Mouse (Mus musculus): ENCODE measurements around the gene Med1.

Gene Med1

DNA sequence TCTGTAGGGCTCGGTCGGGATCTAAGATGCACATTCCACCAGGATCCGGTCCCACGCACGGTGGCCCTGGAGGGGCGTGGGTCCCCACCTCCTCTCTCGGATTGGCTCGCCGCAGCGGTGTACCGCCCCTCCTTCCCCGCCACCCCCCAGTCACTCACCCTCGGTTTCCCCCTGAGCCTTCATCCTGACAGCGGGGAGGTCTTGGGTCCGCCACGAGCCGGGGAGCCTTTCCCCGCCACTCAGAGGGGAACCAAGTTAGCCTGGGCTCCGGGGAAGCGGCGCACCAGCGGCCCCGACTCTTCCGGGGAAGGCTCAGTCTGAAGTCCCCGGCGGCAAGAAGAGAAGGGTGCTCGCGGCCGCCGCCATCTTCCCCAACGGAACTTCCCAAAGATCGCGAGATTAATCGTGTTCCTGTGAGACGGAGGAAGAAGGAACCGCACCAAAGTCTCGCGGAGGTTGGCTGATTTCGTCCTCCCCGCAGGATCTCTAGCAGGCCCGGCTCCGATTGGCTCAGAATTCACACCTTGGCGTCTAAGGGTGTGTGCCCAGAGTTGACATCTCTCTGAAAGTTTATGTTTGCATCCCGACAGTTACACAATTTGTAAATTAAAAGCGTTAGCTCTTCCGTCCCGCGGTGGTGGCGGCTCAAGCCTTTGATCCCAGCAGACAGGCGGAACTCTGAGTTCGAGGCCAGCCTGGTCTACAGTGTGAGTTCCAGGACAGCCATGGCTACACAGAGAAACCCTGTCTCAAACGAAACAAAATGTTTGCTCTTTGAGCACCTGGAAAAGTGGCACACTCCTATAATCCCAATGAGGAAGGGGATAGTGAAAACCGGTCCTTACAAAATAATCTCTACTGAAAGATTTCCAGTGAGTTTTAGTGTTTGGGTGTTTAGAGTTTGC is at the start of gene Med1:
Gene Med1, minus strand, starts transcription at position 393 of the 905 bp plus-strand sequence.
- DNase-seq, result peak; percentile 99

GRCm38 (mm10) chr11:98238995-98239394 is 45.9 kb upstream of the Med1 start:
- DNase-seq, result no peak

- no peak for DNase-seq
These were observed 45.3 kb upstream of the Med1 start for GRCm38 (mm10) chr11:98238416-98238815.

DNA sequence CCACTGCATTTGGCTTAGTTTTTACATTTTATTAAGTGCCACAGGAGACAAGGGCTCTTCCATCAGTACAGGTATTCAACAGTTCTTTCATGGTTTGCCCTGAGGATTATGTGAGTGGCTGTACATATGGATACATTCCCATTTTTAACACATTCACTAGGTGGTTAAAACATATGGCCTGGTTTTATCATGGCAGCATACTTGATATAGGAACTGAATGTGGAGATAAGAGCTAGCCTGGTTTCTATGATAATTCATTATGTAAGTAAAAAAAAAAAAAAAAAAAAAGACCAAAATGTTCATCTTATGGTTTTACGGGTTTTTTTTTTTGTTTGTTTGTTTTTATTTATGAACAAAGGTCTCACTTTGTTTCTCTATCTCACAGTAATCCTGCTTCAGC is 33.3 kb upstream of the Med1 start:
- DNase-seq, result no peak

GRCm38 (mm10) chr11:98213311-98213710 is 20.2 kb upstream of the Med1 start:
- DNase-seq, result no peak

- DNase-seq, result peak; percentile 23
These were observed 16.6 kb upstream of the Med1 start for GRCm38 (mm10) chr11:98209661-98210060.

- DNase-seq, result peak; percentile 75
These were observed 13.2 kb upstream of the Med1 start for GRCm38 (mm10) chr11:98206281-98206680.

DNA sequence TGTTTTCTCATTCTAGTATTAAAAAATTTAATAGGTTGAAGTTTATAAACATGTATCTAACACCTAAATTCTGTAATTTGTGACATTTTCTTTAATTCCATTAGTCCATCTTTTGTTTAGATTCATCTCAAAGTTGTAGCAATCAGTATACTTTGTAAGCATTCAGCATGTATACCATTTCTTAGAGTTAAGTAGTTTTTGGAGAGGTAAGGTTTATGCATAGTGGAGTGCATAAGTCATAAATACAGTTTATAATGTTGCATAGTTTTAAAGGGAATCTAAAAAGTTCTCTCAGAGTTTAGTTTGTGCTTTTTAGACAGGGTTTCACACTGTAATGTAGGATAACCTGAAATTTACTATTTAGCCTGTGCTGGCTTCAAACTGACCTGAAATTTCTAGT is 12.4 kb upstream of the Med1 start:
- no peak for DNase-seq

DNA sequence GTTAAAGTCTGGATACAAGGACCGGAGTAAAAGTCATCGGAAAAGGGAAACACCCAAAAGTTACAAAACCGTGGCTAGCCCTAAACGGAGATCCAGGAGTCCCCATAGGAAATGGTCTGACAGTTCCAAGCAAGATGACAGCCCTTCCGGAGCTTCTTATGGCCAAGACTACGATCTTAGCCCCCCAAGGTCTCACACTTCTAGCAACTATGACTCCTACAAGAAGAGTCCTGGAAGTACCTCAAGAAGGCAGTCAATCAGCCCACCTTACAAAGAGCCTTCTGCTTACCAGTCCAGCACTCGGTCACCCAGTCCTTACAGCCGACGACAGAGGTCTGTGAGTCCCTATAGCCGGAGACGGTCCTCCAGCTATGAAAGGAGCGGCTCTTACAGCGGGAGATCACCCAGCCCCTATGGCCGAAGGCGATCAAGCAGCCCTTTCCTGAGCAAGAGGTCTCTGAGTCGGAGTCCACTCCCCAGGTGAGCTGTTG is 10.9 kb upstream of the Med1 start:
- DNase-seq, result peak; percentile 93

- DNase-seq, result no peak
These were observed 10.3 kb upstream of the Med1 start for GRCm38 (mm10) chr11:98203351-98203911.

- DNase-seq, result peak; percentile 100
These were observed 9.7 kb upstream of the Med1 start, which contains the start of gene Cdk12 for GRCm38 (mm10) chr11:98202641-98203350. Gene Cdk12, plus strand, starts transcription at chr11:98203059.

GRCm38 (mm10) chr11:98201791-98202640 is 8.9 kb upstream of the Med1 start:
- peak; percentile 94 for DNase-seq

DNA sequence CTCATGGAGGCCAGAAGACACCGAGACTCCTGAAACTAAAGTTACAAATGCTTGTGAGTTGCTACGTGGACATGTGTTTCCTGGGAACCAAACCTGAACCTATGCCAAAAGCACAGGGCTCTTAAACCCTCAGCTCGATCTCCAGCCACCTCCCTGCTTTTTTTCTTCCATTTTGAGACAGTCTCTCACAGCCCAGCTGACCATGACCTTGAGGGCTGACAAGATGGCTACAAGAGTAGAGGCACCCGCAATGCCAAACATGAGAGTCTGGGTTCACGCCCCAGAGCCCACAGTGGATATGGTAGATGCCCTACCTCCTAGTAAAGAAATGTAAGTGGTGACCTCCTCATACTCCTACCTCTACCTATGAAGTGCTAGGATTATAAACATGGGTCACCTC is 2.3 kb downstream of the Med1 start:
- DNase-seq, result peak; percentile 90

- peak; percentile 78 for DNase-seq
These were observed 5.3 kb downstream of the Med1 start for GRCm38 (mm10) chr11:98187640-98188395.

- DNase-seq, result peak; percentile 55
These were observed 10.9 kb downstream of the Med1 start for GRCm38 (mm10) chr11:98182149-98182548.

- DNase-seq, result peak; percentile 46
These were observed 24.7 kb downstream of the Med1 start for GRCm38 (mm10) chr11:98168400-98168799.

DNA sequence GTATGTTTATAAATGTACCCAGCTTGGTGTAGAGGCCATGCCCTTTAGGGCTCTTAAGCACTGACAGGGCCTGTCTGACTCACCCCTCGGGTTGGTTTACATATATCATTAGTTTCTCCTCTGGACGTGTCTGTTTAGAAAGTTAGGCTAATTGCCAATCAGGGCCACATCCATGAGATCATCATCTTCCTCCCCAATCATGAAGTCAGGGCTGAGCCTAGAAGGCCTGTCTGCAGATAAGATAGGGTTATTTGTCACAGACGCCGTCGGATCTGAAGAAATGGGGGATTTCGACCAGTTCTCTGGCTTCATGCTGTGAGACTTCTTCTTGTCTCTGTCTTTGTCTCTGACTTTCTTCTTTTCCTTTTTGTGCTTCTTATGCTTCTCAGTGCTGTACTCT is 38.0 kb downstream of the Med1 start:
- peak; percentile 76 for DNase-seq

GRCm38 (mm10) chr11:98150625-98151156 is 42.4 kb downstream of the Med1 start:
- no peak for DNase-seq

- peak; percentile 100 for DNase-seq
These were observed 43.1 kb downstream of the Med1 start, which contains the start of gene Fbxl20 for GRCm38 (mm10) chr11:98149786-98150624. Gene Fbxl20, minus strand, starts transcription at chr11:98150403.

GRCm38 (mm10) chr11:98149304-98149750 is 43.8 kb downstream of the Med1 start:
- peak; percentile 100 for DNase-seq

Data from heart, adult 11 months (tissue).